Mouse (Mus musculus) heart, adult 2 months (tissue): Measurements from ENCODE around the gene Ndufs5. TPM values are rescaled to one million over a fixed set of nuclear protein-coding genes. Genes with fewer than 3 reads are reported as not detected.
A peak's percentile ranks its signal among the peaks of the same experiment; 100 is the strongest.

Source experiments
- DNase-seq, 2 experiments: peaks; one replicate each; pipeline ENCODE4 v3.0.0; 2021
- H3K27ac ChIP-seq: fragments of 200-600 bp; 2 replicates; pipeline ENCODE4 v1.8.1; 2022
- H3K27me3 ChIP-seq: fragments of 200-500 bp; 2 replicates; pipeline ENCODE4 v1.6.1; 2012; ENCODE audit warnings: mild to moderate bottlenecking, low read length, inconsistent platforms, mixed read lengths; ENCODE audit not compliant: control insufficient read depth, insufficient read depth
- H3K36me3 ChIP-seq: fragments of 200-500 bp; 2 replicates; pipeline ENCODE4 v1.6.1; 2012; ENCODE audit warnings: low read length, inconsistent platforms; ENCODE audit not compliant: control insufficient read depth, insufficient read depth
- H3K4me1 ChIP-seq: fragments of 200-500 bp; 2 replicates; pipeline ENCODE4 v1.6.1; 2011; ENCODE audit warnings: low read length; ENCODE audit not compliant: control insufficient read depth, insufficient read depth
- H3K4me3 ChIP-seq: fragments of 200-600 bp; 2 replicates; pipeline ENCODE4 v1.8.1; 2022
- H3K79me2 ChIP-seq: fragments of 200-500 bp; replicated peaks from 2 replicates; pipeline ENCODE4 v1.6.1; 2012; ENCODE audit warnings: mild to moderate bottlenecking, inconsistent platforms, low read length, moderate library complexity, mixed read lengths; ENCODE audit not compliant: control insufficient read depth, insufficient read depth
- H3K9ac ChIP-seq: fragments of 200-500 bp; 2 replicates; pipeline ENCODE4 v1.6.1; 2012; ENCODE audit warnings: low read depth, mild to moderate bottlenecking, control low read depth, inconsistent platforms, low read length, mixed read lengths
- CTCF ChIP-seq: fragments of 200-600 bp; IDR thresholded peaks from 2 replicates; pipeline ENCODE4 v1.8.1; 2022; ENCODE audit warnings: antibody characterized with exemption, mild to moderate bottlenecking, moderate library complexity
- EP300 ChIP-seq: fragments of 200-500 bp; IDR thresholded peaks from 2 replicates; pipeline ENCODE4 v1.6.1; 2011; ENCODE audit warnings: low read depth, low read length, control low read depth; ENCODE audit not compliant: insufficient read depth
- POLR2A ChIP-seq: fragments of 200-500 bp; IDR thresholded peaks from 2 replicates; pipeline ENCODE4 v1.6.1; 2011; ENCODE audit warnings: mild to moderate bottlenecking, low read depth, low read length, control low read depth; ENCODE audit not compliant: insufficient read depth
- WGBS: fragments of 180-500 bp; shearing (Covaris S2); methylation state at CpG from one replicate; pipeline ENCODE4 v1.1.7; 2018; 5-methylcytosine and 5-hydroxymethylcytosine counted together
- intact Hi-C: fragments of 180-260 bp; cut with DNase I; formaldehyde crosslinking; loops from one replicate; pipeline ENCODE4 v1.15.1; 2025
- polyA plus RNA-seq: library from polyadenylated mRNA; depleted of rRNA; stranded (reverse); fragments of >200 nt; gene quantifications from 2 replicates; pipeline ENCODE4 v1.2.3, GENCODE M21; 2012
- total RNA-seq, 2 experiments: library from RNA; stranded (reverse); gene quantifications; 2 replicates each; pipeline ENCODE4 v1.2.3; 2021

Ndufs5 gene
- total and polyA plus RNA-seq, 3 experiments: 197 to 474 (median 410) TPM

DNA sequence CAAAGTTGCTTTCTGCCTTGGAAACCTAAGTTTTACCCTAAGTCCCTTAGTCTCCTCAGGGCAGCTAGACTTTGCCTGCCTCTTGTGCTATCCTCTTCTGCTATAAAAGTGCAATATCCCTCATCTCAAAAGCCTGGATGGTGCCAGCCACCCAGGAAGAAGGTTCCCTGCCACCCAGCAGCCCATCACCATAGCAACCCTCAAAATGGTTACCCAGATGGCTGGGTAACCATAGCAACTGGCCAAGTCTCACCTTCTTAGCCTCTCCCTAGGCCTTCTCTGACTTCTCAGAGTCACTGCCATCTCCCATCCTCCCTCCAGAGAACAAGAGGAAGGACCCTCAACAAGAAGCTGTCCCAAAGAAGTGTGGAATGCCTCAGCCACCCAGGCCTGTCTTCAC, 47.4 kb downstream of the Ndufs5 start:
- no peak overlapping the region for H3K27ac ChIP-seq
- H3K9ac ChIP-seq: no peak overlapping the region
- no peaks in the 10 kb centered on the region for H3K27me3 ChIP-seq
- no peak overlapping the region for H3K4me3 ChIP-seq
- no peak for DNase-seq
- intact Hi-C loops: no loop called here
- TF ChIP-seq EP300 (no peak), POLR2A (no peak), CTCF (no peak)
- no peaks in the 10 kb centered on the region for H3K79me2 ChIP-seq
- peaks cover 3% of the 10 kb centered on the region; the same call in 1 of the 2 replicates for H3K36me3 ChIP-seq
- peaks cover 3% of the 10 kb centered on the region for H3K4me1 ChIP-seq

DNA sequence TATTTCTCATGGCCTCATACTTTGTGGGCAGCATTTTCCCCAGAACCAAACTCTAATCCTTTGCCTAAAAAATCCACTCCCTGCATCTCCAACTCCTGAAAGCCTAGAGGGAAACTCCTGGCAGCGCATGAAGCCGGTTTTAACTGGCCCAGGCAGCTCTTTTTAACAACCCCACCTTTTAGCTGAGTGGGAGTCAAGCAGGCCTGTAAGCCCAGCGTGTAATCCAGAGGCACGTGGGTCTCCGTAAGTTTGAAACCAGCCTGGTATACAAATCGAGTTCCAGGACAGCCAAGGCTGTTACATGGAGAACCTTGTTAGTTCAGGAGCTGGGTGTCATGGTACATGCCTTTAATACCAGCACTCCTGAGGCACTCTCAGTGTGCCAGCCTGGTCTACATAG, 48.3 kb downstream of the Ndufs5 start:
- DNase-seq: no peak
- no peak overlapping the region for H3K4me3 ChIP-seq
- H3K4me1 ChIP-seq: peaks cover 6% of the 10 kb centered on the region
- no peak overlapping the region for H3K9ac ChIP-seq
- peaks cover 4% of the 10 kb centered on the region; the same call in 1 of the 2 replicates for H3K36me3 ChIP-seq
- WGBS: 76% methylated on average over 6 of the region's 6 CpGs
- TF ChIP-seq POLR2A (no peak), EP300 (no peak)
- no peaks in the 10 kb centered on the region for H3K27me3 ChIP-seq
- intact Hi-C loops: loop anchor here (5.0 kb wide), 2 partner anchors 257 to 362 kb away; no protein-coding TSS in a partner anchor
- H3K27ac ChIP-seq: no peak overlapping the region
- H3K79me2 ChIP-seq: no peaks in the 10 kb centered on the region

DNA sequence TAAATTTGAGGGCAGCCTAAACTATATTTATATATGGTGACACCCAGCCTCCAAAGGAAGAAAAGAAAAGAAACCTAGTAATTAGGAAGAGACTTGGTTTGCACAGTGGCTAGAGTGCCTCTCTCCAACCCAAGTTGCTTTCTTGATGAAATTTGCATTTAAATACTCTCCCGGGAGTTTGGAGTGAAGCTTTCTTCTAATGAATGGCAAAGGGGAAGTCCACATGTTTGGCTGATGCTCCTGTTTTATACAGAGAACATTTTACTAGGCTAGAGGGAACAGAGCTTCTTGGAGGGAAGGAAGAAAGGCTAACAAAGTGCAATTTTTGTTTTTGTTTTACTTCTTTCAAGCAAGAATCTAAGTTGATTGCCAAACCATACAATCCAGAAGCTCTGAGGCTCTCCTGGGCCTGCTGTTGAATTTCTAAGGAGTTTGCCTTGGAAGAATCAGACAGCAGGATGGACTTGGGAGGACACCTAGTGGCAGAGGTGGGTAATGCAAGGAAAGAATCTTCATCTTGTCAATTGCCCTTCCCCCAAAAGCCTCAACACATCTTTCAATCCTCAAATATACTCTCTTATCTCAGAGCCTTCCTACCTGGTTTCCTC, 50.6 kb downstream of the Ndufs5 start:
- H3K4me3 ChIP-seq: no peak overlapping the region
- WGBS: 18% methylated on average over 1 of the region's 1 CpGs
- peaks cover 6% of the 10 kb centered on the region for H3K4me1 ChIP-seq
- no peak overlapping the region for H3K9ac ChIP-seq
- H3K27me3 ChIP-seq: no peaks in the 10 kb centered on the region
- TF ChIP-seq EP300 (peak; percentile 91), POLR2A (no peak), CTCF (no peak; the same call in 1 of the 2 replicates)
- H3K79me2 ChIP-seq: no peaks in the 10 kb centered on the region
- intact Hi-C loops: loop anchor here (1.0 to 5.0 kb wide), 4 partner anchors 34 to 360 kb away; no protein-coding TSS in a partner anchor
- DNase-seq: peak; percentile 68 to 79
- no peak overlapping the region; the same call in 1 of the 2 replicates for H3K27ac ChIP-seq
- peaks cover 4% of the 10 kb centered on the region; the same call in 1 of the 2 replicates for H3K36me3 ChIP-seq

DNA sequence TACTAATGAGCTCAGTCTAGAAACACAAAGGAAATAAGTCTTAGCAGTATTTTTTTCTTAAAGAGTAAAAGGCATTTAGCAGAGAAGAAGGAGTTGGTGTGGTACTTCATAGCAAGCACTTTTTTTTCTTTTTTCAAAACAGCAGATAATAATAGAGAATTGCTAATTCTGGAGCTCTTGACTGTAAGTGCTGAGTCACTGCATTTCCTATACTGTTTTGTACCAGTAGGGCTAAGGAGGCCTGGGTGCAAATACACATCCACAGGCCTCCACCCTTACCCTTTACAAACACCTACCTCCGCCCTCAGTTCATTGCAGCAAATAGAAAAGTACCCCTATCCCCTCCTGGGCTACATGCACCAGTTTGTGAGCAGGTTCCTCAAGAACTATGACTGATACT, 51.5 kb downstream of the Ndufs5 start:
- no peak overlapping the region for H3K27ac ChIP-seq
- no peak overlapping the region for H3K9ac ChIP-seq
- intact Hi-C loops: loop anchor here (5.0 kb wide), 2 partner anchors 254 to 359 kb away; no protein-coding TSS in a partner anchor
- no peak overlapping the region for H3K4me3 ChIP-seq
- H3K27me3 ChIP-seq: no peaks in the 10 kb centered on the region
- no peaks in the 10 kb centered on the region for H3K79me2 ChIP-seq
- WGBS: 91% methylated on average over 1 of the region's 1 CpGs
- no peak for TF ChIP-seq EP300
- peak; percentile 9; the same call in 1 of the 2 replicates for TF ChIP-seq CTCF
- peaks cover 6% of the 10 kb centered on the region for H3K4me1 ChIP-seq
- H3K36me3 ChIP-seq: peaks cover 6% of the 10 kb centered on the region
- no peak for DNase-seq

DNA sequence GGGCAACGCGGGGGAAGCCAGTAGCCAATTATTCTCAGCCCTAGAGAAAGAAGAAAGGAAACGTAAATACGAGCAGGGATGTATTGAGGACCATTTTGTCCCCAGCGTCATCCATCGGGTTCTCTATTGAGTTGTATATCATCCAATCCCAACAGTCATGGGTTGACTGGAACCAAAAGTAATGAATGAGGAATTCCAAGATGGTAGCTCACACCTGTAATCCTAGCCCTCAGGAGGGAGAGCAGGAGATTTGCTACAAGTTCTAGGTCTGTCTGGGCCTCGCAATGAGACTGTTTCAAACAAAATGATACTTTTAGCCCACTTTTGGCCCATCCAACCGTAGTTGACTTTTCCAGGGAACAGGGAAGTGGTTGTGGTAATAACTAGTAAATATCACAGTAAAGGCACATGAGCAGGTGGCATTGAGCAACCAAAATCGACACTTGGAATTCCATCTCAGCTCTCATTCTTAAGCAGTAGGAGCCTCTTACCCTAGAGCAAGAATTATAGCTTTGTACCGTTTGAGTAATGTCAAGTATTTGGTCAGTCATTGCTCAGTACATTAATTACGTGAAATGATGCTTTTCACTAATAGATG, 52.2 kb downstream of the Ndufs5 start:
- Histone ChIP-seq H3K79me2 (no peaks in the 10 kb centered on the region), H3K36me3 (peaks cover 7% of the 10 kb centered on the region), H3K4me3 (peak overlapping the region; percentile 56), H3K27me3 (no peaks in the 10 kb centered on the region), H3K9ac (peak overlapping the region; percentile 98), H3K4me1 (peaks cover 8% of the 10 kb centered on the region), H3K27ac (peak overlapping the region; percentile 84)
- intact Hi-C loops: loop anchor here (5.0 kb wide), 2 partner anchors 253 to 358 kb away; no protein-coding TSS in a partner anchor
- TF ChIP-seq EP300 (no peak), POLR2A (no peak), CTCF (no peak)
- WGBS: 50% methylated on average over 11 of the region's 11 CpGs
- DNase-seq: no peak
